Mouse (Mus musculus) limb, embryonic 14.5 days (tissue): Measurements from ENCODE around the gene Casr. TPM values are rescaled to one million over a fixed set of nuclear protein-coding genes. Genes with fewer than 3 reads are reported as not detected.

Experiments used
- ATAC-seq: fragments of 200-750 bp; cut with Nextera tagmentation; 2 replicates; pipeline ENCODE4 v1.8.0; 2017; ENCODE audit warnings: low read depth, moderate number of reproducible peaks, moderate TSS enrichment; ENCODE audit not compliant: low FRiP score
- DNase-seq: peaks from one replicate; pipeline ENCODE4 v3.0.0-alpha.2; 2015; ENCODE audit warnings: low spot score
- H3K27ac ChIP-seq: fragments of 300-500 bp; sonication (generic); replicated peaks from 2 replicates; pipeline ENCODE4 v1.5.1; 2014; ENCODE audit warnings: low read depth, mild to moderate bottlenecking, low read length, moderate library complexity, mixed read lengths
- H3K27me3 ChIP-seq: fragments of 300-500 bp; sonication (generic); 2 replicates; pipeline ENCODE4 v1.6.1; 2014; ENCODE audit warnings: low read length, mixed read lengths; ENCODE audit not compliant: control insufficient read depth, insufficient read depth
- H3K36me3 ChIP-seq: fragments of 300-500 bp; sonication (generic); 2 replicates; pipeline ENCODE4 v1.6.1; 2014; ENCODE audit warnings: mild to moderate bottlenecking, low read length, moderate library complexity, mixed read lengths; ENCODE audit not compliant: control insufficient read depth, insufficient read depth
- H3K4me1 ChIP-seq: fragments of 300-500 bp; sonication (generic); 2 replicates; pipeline ENCODE4 v1.6.1; 2014; ENCODE audit warnings: antibody characterized with exemption, low read length, mixed read lengths; ENCODE audit not compliant: control insufficient read depth, insufficient read depth
- H3K4me2 ChIP-seq: fragments of 300-500 bp; sonication (generic); replicated peaks from 2 replicates; pipeline ENCODE4 v1.6.1; 2014; ENCODE audit warnings: low read depth, mild to moderate bottlenecking, low read length, moderate library complexity; ENCODE audit not compliant: severe bottlenecking
- H3K4me3 ChIP-seq: fragments of 300-500 bp; sonication (generic); replicated peaks from 2 replicates; pipeline ENCODE4 v1.5.1; 2014; ENCODE audit warnings: low read length
- H3K9ac ChIP-seq: fragments of 300-500 bp; sonication (generic); 2 replicates; pipeline ENCODE4 v1.6.1; 2014; ENCODE audit warnings: mild to moderate bottlenecking, low read depth, low read length, moderate library complexity; ENCODE audit not compliant: severe bottlenecking
- H3K9me3 ChIP-seq: fragments of 300-500 bp; sonication (generic); 2 replicates; pipeline ENCODE4 v1.6.1; 2016; ENCODE audit warnings: low read length; ENCODE audit not compliant: control insufficient read depth
- POLR2A ChIP-seq: fragments of 200-500 bp; IDR thresholded peaks from 2 replicates; pipeline ENCODE4 v1.8.0; 2012; ENCODE audit warnings: inconsistent platforms, mild to moderate bottlenecking, moderate library complexity, borderline replicate concordance; ENCODE audit not compliant: insufficient read depth, insufficient read length; ENCODE audit errors: extremely low read depth
- WGBS: fragments of 180-500 bp; shearing (Covaris S2); extraction: QIAGEN DNeasy Blood & Tissue Kit; methylation state at CpG from one replicate; pipeline ENCODE4 v1.1.7; 2014; 5-methylcytosine and 5-hydroxymethylcytosine counted together
- polyA plus RNA-seq, 2 experiments: library from polyadenylated mRNA; depleted of rRNA in 1 of 2; stranded (reverse) in 1 of 2; unstranded in 1 of 2; fragments of >200 nt; fragmentation: Nextera tagmentation in 1 of 2; extraction: Ambion mirVana in 1 of 2; gene quantifications; 2 replicates each; pipeline versions ENCODE4 v1.2.1 to v1.2.3; 2012 to 2014

The Casr gene
- polyA plus RNA-seq, 2 experiments, result 0.16 to 0.40 TPM

DNA sequence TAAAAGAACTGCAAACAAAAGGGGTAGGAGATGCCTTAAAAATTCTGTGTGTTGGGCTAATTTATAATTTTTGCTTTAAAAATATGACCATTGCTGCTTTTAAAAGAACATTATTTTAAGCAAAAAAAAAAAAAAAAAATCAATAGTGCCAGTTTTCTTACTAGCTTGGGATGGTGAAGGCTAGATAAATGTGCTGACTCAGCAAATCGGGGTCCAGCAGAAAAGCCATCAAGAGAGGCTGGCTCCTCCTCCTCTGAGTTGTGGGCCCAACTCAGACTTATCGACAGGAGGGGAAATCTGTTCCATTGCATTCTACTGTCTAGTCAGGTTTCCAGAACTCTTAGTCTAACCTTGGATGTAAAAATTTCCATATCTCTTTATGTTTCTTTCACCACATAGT is 45.6 kb downstream of the Casr start:
- ATAC-seq (no peak), DNase-seq (no peak)
- no peaks in the 10 kb centered on the region for H3K9me3 ChIP-seq
- H3K9ac ChIP-seq, result no peak overlapping the region
- no peak overlapping the region for H3K4me3 ChIP-seq
- WGBS, result 66% methylated on average over 2 of the region's 2 CpGs
- H3K4me2 ChIP-seq, result no peak overlapping the region
- no peak for TF ChIP-seq POLR2A
- no peaks in the 10 kb centered on the region for H3K36me3 ChIP-seq
- H3K27me3 ChIP-seq, result no peaks in the 10 kb centered on the region
- no peak overlapping the region for H3K27ac ChIP-seq
- H3K4me1 ChIP-seq, result no peaks in the 10 kb centered on the region

DNA sequence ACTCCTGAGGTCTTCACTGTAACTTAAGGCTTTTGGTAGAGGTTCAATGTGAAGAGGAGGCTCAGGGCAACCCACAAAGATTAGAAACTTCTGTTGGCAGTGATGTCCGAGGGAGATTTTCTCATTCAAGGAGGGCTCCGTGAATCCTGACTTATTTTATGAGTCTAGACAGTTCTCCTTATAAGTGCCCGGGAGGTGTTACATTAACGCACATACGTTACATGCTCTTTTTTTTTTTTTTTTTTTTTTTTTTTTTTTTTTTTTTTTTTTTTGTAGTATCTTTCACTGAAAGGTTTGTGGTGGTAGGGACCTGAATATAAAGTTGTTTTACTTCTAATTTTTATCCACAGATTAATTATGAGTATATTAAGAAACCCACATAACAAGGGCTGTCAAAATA is 54.6 kb downstream of the Casr start:
- no peak for ATAC-seq
- Histone ChIP-seq H3K9me3 (no peaks in the 10 kb centered on the region), H3K36me3 (no peaks in the 10 kb centered on the region), H3K4me3 (no peak overlapping the region), H3K9ac (no peak overlapping the region), H3K4me2 (no peak overlapping the region), H3K27ac (no peak overlapping the region), H3K27me3 (no peaks in the 10 kb centered on the region), H3K4me1 (no peaks in the 10 kb centered on the region)
- no peak for DNase-seq
- no peak for TF ChIP-seq POLR2A
- 55% methylated on average over 5 of the region's 5 CpGs for WGBS

DNA sequence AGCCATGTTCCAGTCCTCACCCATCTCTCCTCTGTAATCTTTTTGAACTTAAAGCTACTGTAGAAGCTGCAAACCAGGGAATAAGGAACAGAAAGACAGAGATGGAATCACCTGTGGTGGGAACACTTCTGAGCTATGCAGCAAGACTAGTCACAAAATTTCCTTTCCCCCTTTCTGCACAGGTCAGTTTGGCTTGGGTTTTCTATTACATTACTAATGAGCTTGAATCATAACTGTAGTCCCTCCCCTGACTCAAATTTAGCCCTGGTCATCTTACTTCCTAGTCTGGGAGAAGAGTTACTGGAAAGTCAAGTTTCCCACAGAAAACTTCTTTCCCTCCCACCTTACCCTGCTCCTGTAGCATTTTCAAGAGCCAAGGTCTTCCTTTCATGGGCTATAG is 55.1 kb downstream of the Casr start:
- no peak for ATAC-seq
- Histone ChIP-seq H3K27ac (no peak overlapping the region), H3K4me1 (no peaks in the 10 kb centered on the region), H3K9ac (no peak overlapping the region), H3K9me3 (no peaks in the 10 kb centered on the region), H3K4me3 (no peak overlapping the region), H3K27me3 (no peaks in the 10 kb centered on the region), H3K36me3 (no peaks in the 10 kb centered on the region), H3K4me2 (no peak overlapping the region)
- TF ChIP-seq POLR2A, result no peak
- no peak for DNase-seq

DNA sequence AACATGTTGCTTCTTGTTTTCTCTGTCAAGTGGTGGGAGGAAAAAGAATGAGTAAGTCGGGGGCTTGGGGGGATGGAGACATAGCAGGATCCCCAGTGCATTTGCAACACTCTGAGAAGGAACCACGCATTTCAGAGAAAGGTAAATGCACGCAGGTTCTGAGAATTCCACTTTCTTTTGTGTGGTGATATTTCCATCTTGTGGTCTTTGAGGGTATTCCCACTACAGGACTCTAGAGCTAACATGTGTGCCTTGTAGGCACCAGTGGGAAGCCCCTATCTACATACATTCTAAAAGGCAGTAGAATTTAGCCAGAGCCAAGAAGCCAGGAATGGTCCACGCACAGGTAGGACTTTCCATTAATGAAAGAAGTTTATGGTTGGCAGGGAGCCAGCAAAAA is 56.0 kb downstream of the Casr start:
- no peak overlapping the region for H3K4me3 ChIP-seq
- no peak overlapping the region for H3K9ac ChIP-seq
- H3K9me3 ChIP-seq, result no peaks in the 10 kb centered on the region
- H3K4me2 ChIP-seq, result no peak overlapping the region
- H3K4me1 ChIP-seq, result no peaks in the 10 kb centered on the region
- no peaks in the 10 kb centered on the region for H3K36me3 ChIP-seq
- no peak for ATAC-seq
- 38% methylated on average over 4 of the region's 4 CpGs for WGBS
- no peak for TF ChIP-seq POLR2A
- H3K27ac ChIP-seq, result no peak overlapping the region
- no peaks in the 10 kb centered on the region for H3K27me3 ChIP-seq
- no peak for DNase-seq

DNA sequence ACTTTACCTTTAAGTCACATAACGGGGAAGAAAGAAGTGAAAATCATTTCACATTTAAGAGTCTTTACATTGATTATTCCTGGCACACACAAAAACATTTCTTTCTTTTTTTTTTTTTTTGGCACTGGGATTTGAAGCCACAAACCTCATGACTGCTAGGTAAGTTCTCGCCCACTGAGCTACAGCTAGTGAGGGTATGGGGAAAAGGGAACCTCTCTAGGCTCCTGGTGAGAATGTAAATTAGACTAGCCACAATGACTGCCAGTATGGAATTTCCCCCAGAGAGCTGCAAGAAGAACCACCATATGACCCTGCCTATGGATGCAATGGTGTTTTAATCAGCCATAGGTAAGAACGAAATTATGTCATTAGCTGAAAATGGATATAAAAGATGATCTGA is 56.8 kb downstream of the Casr start:
- Histone ChIP-seq H3K27ac (no peak overlapping the region), H3K4me1 (no peaks in the 10 kb centered on the region), H3K27me3 (no peaks in the 10 kb centered on the region), H3K36me3 (no peaks in the 10 kb centered on the region), H3K9ac (no peak overlapping the region), H3K9me3 (no peaks in the 10 kb centered on the region), H3K4me3 (no peak overlapping the region), H3K4me2 (no peak overlapping the region)
- 73% methylated on average over 3 of the region's 3 CpGs for WGBS
- TF ChIP-seq POLR2A, result no peak
- DNase-seq, result no peak
- no peak for ATAC-seq

DNA sequence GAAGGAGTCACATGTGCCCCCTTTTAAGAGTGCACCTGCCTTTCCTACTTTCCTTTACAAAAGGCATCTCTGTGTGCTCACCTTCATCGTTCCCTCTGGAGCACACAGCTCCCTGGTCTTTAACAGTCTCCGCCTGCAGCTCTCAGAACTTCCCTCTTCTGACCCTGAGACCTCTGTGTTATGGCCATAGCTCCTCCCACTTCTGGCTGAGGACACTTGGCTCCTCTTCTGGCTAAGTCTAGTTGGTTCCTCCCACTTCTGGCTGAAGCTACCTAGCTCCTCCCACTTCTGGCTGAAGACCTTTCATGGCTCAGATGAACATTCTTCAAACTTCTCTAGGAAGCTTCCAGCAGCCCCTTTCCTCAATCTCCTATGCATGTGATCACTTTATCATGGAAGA is 59.7 kb downstream of the Casr start:
- Histone ChIP-seq H3K9me3 (no peaks in the 10 kb centered on the region), H3K4me3 (no peak overlapping the region), H3K9ac (no peak overlapping the region), H3K4me1 (no peaks in the 10 kb centered on the region), H3K4me2 (no peak overlapping the region), H3K27ac (no peak overlapping the region), H3K36me3 (no peaks in the 10 kb centered on the region), H3K27me3 (no peaks in the 10 kb centered on the region)
- ATAC-seq (no peak), DNase-seq (no peak)
- 63% methylated on average over 2 of the region's 2 CpGs for WGBS
- no peak for TF ChIP-seq POLR2A
